Mouse (Mus musculus) thymus, adult 2 months (tissue): ENCODE measurements around the gene Hoxb8.

Source experiments
- CTCF ChIP-seq: fragments of 200-500 bp; IDR thresholded peaks from 2 replicates; pipeline ENCODE4 v1.5.1; 2012; ENCODE audit warnings: mild to moderate bottlenecking, control low read depth, low read length, moderate library complexity, borderline replicate concordance; ENCODE audit not compliant: control insufficient read depth, poor library complexity, insufficient read depth; ENCODE audit errors: extremely low read depth
- POLR2A ChIP-seq: fragments of 200-500 bp; IDR thresholded peaks from 2 replicates; pipeline ENCODE4 v1.6.1; 2012; ENCODE audit warnings: mild to moderate bottlenecking, low read length, control low read depth, moderate library complexity; ENCODE audit not compliant: control insufficient read depth, poor library complexity, insufficient read depth; ENCODE audit errors: extremely low read depth

- TF ChIP-seq CTCF: no peak
- no peak for TF ChIP-seq POLR2A
Observed at GRCm38 (mm10) chr11:96333241-96334001, 51.7 kb downstream of the Hoxb8 start.
